Mouse (Mus musculus) myocyte (in vitro differentiated cells): ENCODE measurements around the gene Sgta. TPM values are rescaled to one million over a fixed set of nuclear protein-coding genes. Genes with fewer than 3 reads are reported as not detected.
A peak's percentile ranks its signal among the peaks of the same experiment; 100 is the strongest.

Experiments used
- H3K27me3 ChIP-seq: one replicate; pipeline ENCODE4 v1.6.1; 2011; ENCODE audit not compliant: control insufficient read depth, insufficient read depth, insufficient read length
- H3K36me3 ChIP-seq: one replicate; pipeline ENCODE4 v1.6.1; 2011; ENCODE audit not compliant: control insufficient read depth, insufficient read depth
- H3K4me2 ChIP-seq: one replicate; pipeline ENCODE4 v1.6.1; 2011; ENCODE audit warnings: low read depth, control low read depth
- H3K4me3 ChIP-seq: one replicate; pipeline ENCODE4 v1.5.1; 2011; ENCODE audit warnings: mild to moderate bottlenecking, control low read depth, moderate library complexity
- H3K79me2 ChIP-seq: one replicate; pipeline ENCODE4 v1.6.1; 2011; ENCODE audit not compliant: control insufficient read depth, insufficient read depth
- H3ac ChIP-seq: one replicate; pipeline ENCODE4 v1.6.1; 2011; ENCODE audit not compliant: control insufficient read depth, insufficient read length
- CEBPB ChIP-seq: IDR thresholded peaks from 2 replicates; pipeline ENCODE4 v1.6.1; 2011; ENCODE audit warnings: mild to moderate bottlenecking, moderate library complexity; ENCODE audit not compliant: poor library complexity, insufficient read depth, severe bottlenecking
- E2F4 ChIP-seq: IDR thresholded peaks from one replicate; pipeline ENCODE4 v1.6.1; 2011; ENCODE audit warnings: mild to moderate bottlenecking, control low read depth, moderate library complexity; ENCODE audit not compliant: insufficient read depth
- MAX ChIP-seq: IDR thresholded peaks from one replicate; pipeline ENCODE4 v1.6.1; 2011; ENCODE audit warnings: low read depth, mild to moderate bottlenecking, control low read depth
- MYOD1 ChIP-seq, 3 experiments: IDR thresholded peaks; one replicate each; pipeline ENCODE4 v1.6.1; 2011; ENCODE audit warnings: control low read depth in 2 of 3, low read depth in 2 of 3, mild to moderate bottlenecking in 2 of 3, moderate library complexity in 1 of 3; ENCODE audit not compliant: insufficient read length in 2 of 3, control insufficient read depth in 1 of 3
- MYOG ChIP-seq, 3 experiments: IDR thresholded peaks; one replicate each; pipeline ENCODE4 v1.6.1; 2011; ENCODE audit warnings: control low read depth in 2 of 3, low read depth in 2 of 3, mild to moderate bottlenecking in 2 of 3; ENCODE audit not compliant: insufficient read length in 2 of 3, control insufficient read depth in 1 of 3, insufficient read depth in 1 of 3
- POLR2A ChIP-seq: IDR thresholded peaks from one replicate; pipeline ENCODE4 v1.6.1; 2011; ENCODE audit warnings: low read depth, mild to moderate bottlenecking, control low read depth, moderate library complexity; ENCODE audit not compliant: insufficient read length
- POLR2AphosphoS2 ChIP-seq: IDR thresholded peaks from one replicate; pipeline ENCODE4 v1.6.1; 2011; ENCODE audit warnings: low read depth, control low read depth; ENCODE audit not compliant: insufficient read length
- REST ChIP-seq: IDR thresholded peaks from one replicate; pipeline ENCODE4 v1.6.1; 2011; ENCODE audit warnings: mild to moderate bottlenecking, control low read depth, moderate library complexity; ENCODE audit not compliant: insufficient read depth, insufficient read length
- SRF ChIP-seq: IDR thresholded peaks from one replicate; pipeline ENCODE4 v1.6.1; 2011; ENCODE audit warnings: low read depth; ENCODE audit not compliant: control insufficient read depth, insufficient read length
- TCF12 ChIP-seq: IDR thresholded peaks from one replicate; pipeline ENCODE4 v1.6.1; 2011; ENCODE audit warnings: mild to moderate bottlenecking, control low read depth; ENCODE audit not compliant: poor library complexity, insufficient read depth, severe bottlenecking
- TCF3 ChIP-seq: IDR thresholded peaks from one replicate; pipeline ENCODE4 v1.6.1; 2011; ENCODE audit warnings: low read depth, control low read depth; ENCODE audit not compliant: insufficient read length
- USF1 ChIP-seq: IDR thresholded peaks from one replicate; pipeline ENCODE4 v1.6.1; 2011; ENCODE audit warnings: low read depth, mild to moderate bottlenecking, control low read depth, moderate library complexity
- polyA plus RNA-seq: library from polyadenylated mRNA; unstranded; fragments of >200 nt; fragmentation: generic; extraction: Trizol; gene quantifications from one replicate; pipeline ENCODE4 v1.2.1, GENCODE M21; 2012; ENCODE audit warnings: missing spikeins

The Sgta gene
- polyA plus RNA-seq, 1 experiment: 192 TPM

DNA sequence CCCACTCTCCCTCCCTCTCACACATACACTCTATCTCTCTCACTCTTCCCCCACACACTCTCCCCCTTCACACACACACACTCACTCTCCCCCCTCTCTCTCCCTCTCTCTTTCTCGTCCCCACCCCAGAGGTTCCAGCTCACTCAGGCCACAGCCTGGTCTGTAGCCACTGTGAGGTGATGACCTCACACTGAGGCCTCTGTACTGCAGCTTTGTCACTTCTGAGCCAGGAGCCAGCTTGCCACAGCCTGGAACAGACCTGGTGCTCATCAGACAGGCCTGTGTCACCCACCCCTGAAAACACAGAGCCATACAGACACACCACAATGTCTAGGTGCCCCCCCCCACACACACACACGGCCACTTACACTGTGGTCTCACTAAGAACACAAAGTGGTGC lies 39.8 kb downstream of the Sgta start:
- no peaks in the 10 kb centered on the region for H3K27me3 ChIP-seq

DNA sequence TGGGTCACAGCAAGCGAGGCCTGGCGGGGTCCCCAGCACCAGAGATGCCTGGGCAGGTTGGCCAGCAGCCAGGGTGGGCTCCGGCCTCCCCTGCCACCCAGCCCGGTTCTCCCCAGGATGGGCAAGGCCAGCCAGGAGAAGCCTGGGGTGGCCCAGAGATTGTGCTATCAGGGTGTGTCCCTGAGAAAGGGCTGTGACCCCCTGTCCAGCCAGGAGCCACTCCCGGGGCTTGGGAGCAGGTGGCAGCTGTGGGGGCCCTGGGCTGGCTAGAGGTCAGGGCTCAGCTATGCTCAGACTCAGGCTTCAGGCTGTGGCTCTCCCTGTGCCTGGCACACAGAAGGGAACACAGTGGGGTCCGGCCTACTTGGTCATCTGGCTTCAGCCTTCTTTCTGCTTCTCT lies 40.3 kb downstream of the Sgta start:
- Histone ChIP-seq H3K4me3 (no peak overlapping the region), H3K27me3 (no peaks in the 10 kb centered on the region), H3K79me2 (no peaks in the 10 kb centered on the region), H3K4me2 (peak overlapping the region; percentile 34), H3ac (no peak overlapping the region), H3K36me3 (no peaks in the 10 kb centered on the region)
- TF ChIP-seq TCF3: no peak
- no peak for TF ChIP-seq E2F4
- no peak for TF ChIP-seq MAX
- TF ChIP-seq MYOG (IDR thresholded peaks at IDR 0.05; ENCODE audit: control insufficient read depth in 1 of 3, insufficient read depth in 1 of 3, insufficient read length in 2 of 3, low read depth in 2 of 3): peak in 2 of 3 experiments; percentile 50 to 89
- no peak for TF ChIP-seq USF1
- TF ChIP-seq POLR2A: no peak
- TF ChIP-seq MYOD1 (IDR thresholded peaks at IDR 0.05; ENCODE audit: control insufficient read depth in 1 of 3, insufficient read length in 2 of 3, low read depth in 2 of 3): peak in 2 of 3 experiments; percentile 22 to 72
- no peak for TF ChIP-seq POLR2AphosphoS2
- no peak for TF ChIP-seq REST
- no peak for TF ChIP-seq CEBPB
- no peak for TF ChIP-seq SRF
- no peak for TF ChIP-seq TCF12

More for the DNA sequence above, 39.8 kb downstream of the Sgta start:
- Histone ChIP-seq H3K36me3 (no peaks in the 10 kb centered on the region), H3ac (no peak overlapping the region), H3K4me3 (no peak overlapping the region), H3K4me2 (peak overlapping the region; percentile 34), H3K79me2 (no peaks in the 10 kb centered on the region)
- TF ChIP-seq SRF (no peak), MYOG (IDR thresholded peaks at IDR 0.05; ENCODE audit: control insufficient read depth in 1 of 3, insufficient read depth in 1 of 3, insufficient read length in 2 of 3, low read depth in 2 of 3) (no peak), CEBPB (no peak), E2F4 (no peak), MYOD1 (IDR thresholded peaks at IDR 0.05; ENCODE audit: control insufficient read depth in 1 of 3, insufficient read length in 2 of 3, low read depth in 2 of 3) (no peak), TCF3 (no peak), USF1 (no peak), TCF12 (no peak), REST (no peak), POLR2A (no peak), POLR2AphosphoS2 (no peak), MAX (no peak)

DNA sequence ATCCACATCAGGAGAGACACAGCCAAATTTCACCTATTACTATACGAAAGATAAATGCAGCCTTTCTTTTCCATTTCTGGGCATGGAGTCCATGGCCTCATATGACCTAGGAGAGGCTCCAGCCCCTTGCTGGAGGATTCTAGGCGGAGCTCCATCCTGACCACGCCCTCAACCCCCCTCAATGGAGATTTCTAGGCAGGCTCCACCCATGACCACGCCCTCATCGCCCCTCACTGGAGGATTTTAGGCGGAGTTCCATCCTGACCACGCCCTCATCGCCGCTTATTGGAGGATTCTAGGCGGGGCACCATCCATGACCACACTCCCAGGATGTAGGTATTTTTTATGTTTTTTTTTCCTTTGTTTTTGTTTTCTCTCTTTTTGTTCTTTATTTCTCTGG lies 41.7 kb downstream of the Sgta start:
- TF ChIP-seq POLR2A: no peak
- TF ChIP-seq E2F4: no peak
- no peak for TF ChIP-seq SRF
- H3K79me2 ChIP-seq: no peaks in the 10 kb centered on the region
- H3ac ChIP-seq: no peak overlapping the region
- H3K4me3 ChIP-seq: no peak overlapping the region
- H3K27me3 ChIP-seq: peaks cover 1% of the 10 kb centered on the region
- H3K4me2 ChIP-seq: no peak overlapping the region
- H3K36me3 ChIP-seq: no peaks in the 10 kb centered on the region

DNA sequence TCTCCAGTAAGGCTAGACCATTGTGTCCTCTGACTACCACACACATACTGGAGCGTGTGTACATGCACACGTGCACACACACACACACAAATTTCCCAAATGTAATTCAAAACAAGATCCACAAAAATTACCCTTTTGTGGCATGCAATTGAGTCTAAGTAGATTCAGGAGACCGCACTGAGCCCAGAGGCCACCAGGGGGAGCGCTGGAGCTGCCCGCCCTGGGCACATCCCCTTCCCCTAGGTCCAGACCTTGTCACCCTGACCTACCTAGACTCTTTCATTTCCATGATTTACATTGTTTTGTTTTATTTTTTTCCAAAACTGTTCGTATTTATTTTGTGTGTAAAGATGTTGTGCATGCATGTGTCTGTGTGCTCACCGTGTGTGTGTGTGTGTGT lies 43.3 kb downstream of the Sgta start:
- no peak overlapping the region for H3K4me2 ChIP-seq
- no peak for TF ChIP-seq POLR2A
- no peak for TF ChIP-seq MYOD1 (IDR thresholded peaks at IDR 0.05; ENCODE audit: control insufficient read depth in 1 of 3, insufficient read length in 2 of 3, low read depth in 2 of 3)
- TF ChIP-seq REST: no peak
- no peak for TF ChIP-seq TCF3
- TF ChIP-seq CEBPB: no peak
- no peak for TF ChIP-seq MAX
- no peak for TF ChIP-seq POLR2AphosphoS2
- H3K79me2 ChIP-seq: no peaks in the 10 kb centered on the region
- H3K27me3 ChIP-seq: peaks cover 8% of the 10 kb centered on the region
- H3K36me3 ChIP-seq: no peaks in the 10 kb centered on the region
- H3ac ChIP-seq: no peak overlapping the region
- no peak overlapping the region for H3K4me3 ChIP-seq

DNA sequence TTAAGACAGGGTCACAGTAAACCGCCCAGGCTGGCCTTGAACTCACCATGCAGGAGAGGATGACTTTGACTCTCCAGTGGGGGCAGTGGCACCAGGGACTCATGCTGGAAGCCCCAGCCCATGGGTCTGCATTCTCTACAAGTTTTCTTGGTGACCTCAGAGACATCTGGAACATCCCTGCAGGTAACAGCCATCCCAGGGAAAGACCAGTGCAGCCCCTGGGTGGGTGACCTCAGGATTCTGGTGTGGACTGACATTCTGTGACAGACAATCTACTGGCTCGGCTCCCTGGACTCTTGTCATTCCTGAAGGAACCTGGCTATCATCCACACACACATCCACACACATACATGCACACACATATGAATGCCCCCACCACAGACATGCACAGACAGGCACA lies 44.3 kb downstream of the Sgta start:
- Histone ChIP-seq H3K36me3 (no peaks in the 10 kb centered on the region), H3ac (no peak overlapping the region), H3K79me2 (no peaks in the 10 kb centered on the region), H3K4me2 (no peak overlapping the region), H3K27me3 (peaks cover 8% of the 10 kb centered on the region), H3K4me3 (no peak overlapping the region)
- TF ChIP-seq SRF (no peak), E2F4 (no peak), MYOD1 (IDR thresholded peaks at IDR 0.05; ENCODE audit: control insufficient read depth in 1 of 3, insufficient read length in 2 of 3, low read depth in 2 of 3) (no peak), POLR2AphosphoS2 (no peak), MYOG (IDR thresholded peaks at IDR 0.05; ENCODE audit: control insufficient read depth in 1 of 3, insufficient read depth in 1 of 3, insufficient read length in 2 of 3, low read depth in 2 of 3) (no peak), REST (no peak), POLR2A (no peak), USF1 (no peak), TCF12 (no peak), CEBPB (no peak), MAX (no peak), TCF3 (no peak)
